Mouse (Mus musculus) liver, embryonic 16.5 days (tissue): ENCODE data around the gene Dclre1b. TPM values are rescaled to one million over a fixed set of nuclear protein-coding genes. Genes with fewer than 3 reads are reported as not detected.

Source experiments
- ATAC-seq: fragments of 200-750 bp; cut with Nextera tagmentation; 2 replicates; pipeline ENCODE4 v1.8.0; 2017; ENCODE audit warnings: low read depth, mild to moderate bottlenecking, moderate number of reproducible peaks, moderate library complexity
- H3K27ac ChIP-seq: fragments of 300-500 bp; sonication (generic); 2 replicates; pipeline ENCODE4 v1.5.1; 2014; ENCODE audit warnings: mild to moderate bottlenecking, low read length
- H3K27me3 ChIP-seq: fragments of 300-500 bp; sonication (generic); 2 replicates; pipeline ENCODE4 v1.6.1; 2014; ENCODE audit warnings: low read depth, low read length, mixed read lengths; ENCODE audit not compliant: control insufficient read depth, insufficient read depth
- H3K36me3 ChIP-seq: fragments of 300-500 bp; sonication (generic); 2 replicates; pipeline ENCODE4 v1.6.1; 2014; ENCODE audit warnings: mild to moderate bottlenecking; ENCODE audit not compliant: control insufficient read depth, insufficient read depth
- H3K4me1 ChIP-seq: fragments of 300-500 bp; sonication (generic); 2 replicates; pipeline ENCODE4 v1.6.1; 2014; ENCODE audit warnings: low read depth, low read length, mixed read lengths; ENCODE audit not compliant: control insufficient read depth
- H3K4me2 ChIP-seq: fragments of 300-500 bp; sonication (generic); 2 replicates; pipeline ENCODE4 v1.6.1; 2014; ENCODE audit warnings: low read depth, low read length, mixed read lengths
- H3K4me3 ChIP-seq: fragments of 300-500 bp; sonication (generic); 2 replicates; pipeline ENCODE4 v1.5.1; 2014; ENCODE audit warnings: low read depth, mild to moderate bottlenecking, low read length
- H3K9ac ChIP-seq: fragments of 300-500 bp; sonication (generic); 2 replicates; pipeline ENCODE4 v1.6.1; 2014; ENCODE audit warnings: low read depth, low read length
- H3K9me3 ChIP-seq: fragments of 300-500 bp; sonication (generic); replicated peaks from 2 replicates; pipeline ENCODE4 v1.6.1; 2016; ENCODE audit warnings: low read length; ENCODE audit not compliant: control insufficient read depth
- WGBS: fragments of 180-500 bp; shearing (Covaris S2); extraction: QIAGEN DNeasy Blood & Tissue Kit; methylation state at CpG from one replicate; pipeline ENCODE4 v1.1.7; 2014; ENCODE audit not compliant: insufficient replicate concordance; 5-methylcytosine and 5-hydroxymethylcytosine counted together
- polyA plus RNA-seq: library from polyadenylated mRNA; unstranded; fragments of >200 nt; fragmentation: Nextera tagmentation; extraction: Ambion mirVana; gene quantifications from 2 replicates; pipeline ENCODE4 v1.2.1, GENCODE M21; 2015

Dclre1b gene
- polyA plus RNA-seq, 1 experiment from 2014 or later, result 28.5 TPM

DNA sequence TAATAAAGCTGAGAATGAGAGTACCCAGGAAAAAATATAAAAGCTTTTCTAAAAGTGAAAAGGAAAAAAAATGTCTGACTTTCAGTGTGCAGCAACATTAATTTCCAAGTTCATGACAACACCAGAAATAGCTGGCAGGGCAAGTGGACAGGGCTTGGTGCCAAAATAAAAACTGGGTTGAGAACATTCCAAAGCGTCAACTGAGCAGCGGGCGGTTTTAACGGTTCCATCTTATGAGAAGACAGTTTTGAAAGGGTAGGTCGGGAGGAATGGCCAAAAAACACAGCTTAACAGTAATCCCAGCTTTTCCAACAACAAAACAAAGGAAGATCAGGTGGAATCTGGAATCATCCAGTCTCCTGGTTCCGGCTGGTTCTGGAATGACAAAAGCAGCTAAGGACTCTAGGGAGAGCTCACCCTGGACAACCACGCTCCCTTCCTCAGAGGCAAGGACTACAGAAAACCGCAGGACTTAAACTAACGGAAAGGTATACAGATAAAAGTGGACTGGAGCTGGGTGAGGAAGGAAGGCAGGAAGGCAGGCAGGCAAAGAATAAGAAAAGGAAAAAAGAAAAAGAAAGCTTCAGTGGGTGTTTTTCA is 37.6 kb downstream of the Dclre1b start:
- 70% methylated on average over 9 of the region's 9 CpGs for WGBS
- no peak overlapping the region for H3K27ac ChIP-seq
- H3K27me3 ChIP-seq, result no peaks in the 10 kb centered on the region
- H3K36me3 ChIP-seq, result peaks cover 67% of the 10 kb centered on the region
- peaks cover 2% of the 10 kb centered on the region for H3K4me1 ChIP-seq
- H3K9ac ChIP-seq, result no peak overlapping the region
- no peak overlapping the region for H3K4me2 ChIP-seq
- H3K4me3 ChIP-seq, result no peak overlapping the region
- no peak for ATAC-seq
- H3K9me3 ChIP-seq, result no peaks in the 10 kb centered on the region

DNA sequence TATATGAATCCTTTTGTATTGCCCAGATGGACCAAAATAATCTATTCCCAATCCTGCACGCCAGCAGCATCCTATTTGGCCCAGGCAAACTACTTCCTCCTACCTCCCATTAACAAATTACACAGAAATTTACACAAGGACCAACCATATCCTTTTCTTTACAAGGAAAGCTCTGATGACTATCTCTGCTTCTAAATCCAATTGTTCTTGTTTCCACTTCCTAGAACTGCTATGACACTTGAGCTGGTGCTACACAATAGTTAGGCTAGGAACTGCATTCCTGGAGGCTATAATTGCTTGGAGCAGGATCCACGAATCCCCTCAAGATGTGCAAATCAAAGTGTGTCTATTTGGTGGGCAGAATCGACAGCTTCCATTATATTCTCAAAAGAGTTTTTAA is 42.5 kb downstream of the Dclre1b start:
- no peak for ATAC-seq
- no peak overlapping the region for H3K9ac ChIP-seq
- no peaks in the 10 kb centered on the region for H3K27me3 ChIP-seq
- H3K9me3 ChIP-seq, result no peaks in the 10 kb centered on the region
- H3K27ac ChIP-seq, result no peak overlapping the region
- no peaks in the 10 kb centered on the region for H3K4me1 ChIP-seq
- no peak overlapping the region for H3K4me2 ChIP-seq
- H3K4me3 ChIP-seq, result no peak overlapping the region
- WGBS, result 79% methylated on average over 3 of the region's 3 CpGs
- H3K36me3 ChIP-seq, result peaks cover 77% of the 10 kb centered on the region

DNA sequence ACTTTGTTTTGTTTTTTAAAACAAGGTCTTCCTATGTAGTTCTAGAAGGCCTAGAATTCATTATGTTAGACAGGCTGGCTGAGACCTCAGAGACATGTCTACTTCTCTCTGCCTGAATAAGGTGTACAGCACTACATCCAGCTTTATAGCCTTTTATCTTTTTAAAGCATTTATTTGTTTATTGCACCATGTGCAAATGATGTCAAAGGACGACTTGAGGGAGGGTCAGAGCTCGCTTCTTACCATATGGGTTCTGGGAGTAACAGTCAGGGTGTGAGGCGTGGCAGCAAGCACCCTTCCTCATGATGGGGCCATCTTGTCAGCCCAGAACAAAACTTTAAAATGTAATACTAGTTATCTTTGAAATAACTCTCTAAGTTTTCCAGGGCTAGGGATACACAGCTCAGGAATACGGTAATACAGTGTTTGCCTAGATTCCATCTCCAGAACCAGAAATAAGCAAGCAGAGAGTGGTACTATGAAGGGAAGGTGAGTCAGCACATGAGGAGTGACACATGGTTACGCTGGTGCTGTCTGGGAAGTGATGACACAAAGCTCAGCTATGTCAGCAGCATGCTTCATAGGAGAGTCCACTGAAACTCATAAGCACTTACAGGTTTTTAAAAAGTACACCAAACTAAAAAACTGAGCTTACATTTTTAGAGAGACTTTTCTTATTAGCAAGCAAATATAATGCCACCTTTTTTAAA is 49.8 kb downstream of the Dclre1b start:
- Histone ChIP-seq H3K27ac (no peak overlapping the region), H3K36me3 (peaks cover 87% of the 10 kb centered on the region), H3K27me3 (no peaks in the 10 kb centered on the region), H3K9ac (no peak overlapping the region), H3K4me3 (no peak overlapping the region), H3K4me2 (no peak overlapping the region), H3K9me3 (no peaks in the 10 kb centered on the region), H3K4me1 (no peaks in the 10 kb centered on the region)
- WGBS, result 83% methylated on average over 5 of the region's 5 CpGs
- ATAC-seq, result no peak

DNA sequence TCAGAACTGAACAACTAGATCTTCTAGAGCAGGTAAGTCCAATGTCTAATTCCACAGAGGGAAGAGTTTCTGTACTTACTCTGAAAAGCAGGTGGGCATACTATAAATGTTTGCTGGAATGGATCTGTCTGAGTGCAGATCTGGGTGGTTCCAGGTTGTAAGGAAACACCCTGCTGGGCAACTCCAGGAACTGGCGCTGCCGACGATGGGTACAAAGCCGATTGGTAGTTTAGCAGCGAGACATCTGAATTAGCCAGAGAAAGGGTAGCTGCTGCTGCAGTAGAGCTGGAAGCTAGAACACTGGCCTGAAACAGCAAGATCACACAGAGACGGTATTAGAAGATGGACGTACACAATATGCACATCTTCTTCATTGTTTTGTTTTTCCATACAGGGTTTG is 50.8 kb downstream of the Dclre1b start:
- H3K9me3 ChIP-seq, result no peaks in the 10 kb centered on the region
- no peaks in the 10 kb centered on the region for H3K4me1 ChIP-seq
- H3K27me3 ChIP-seq, result no peaks in the 10 kb centered on the region
- no peak overlapping the region for H3K27ac ChIP-seq
- no peak for ATAC-seq
- WGBS, result 90% methylated on average over 7 of the region's 7 CpGs
- H3K36me3 ChIP-seq, result peaks cover 87% of the 10 kb centered on the region
- H3K4me3 ChIP-seq, result no peak overlapping the region
- no peak overlapping the region for H3K9ac ChIP-seq
- no peak overlapping the region for H3K4me2 ChIP-seq

GRCm38 (mm10) chr3:103756920-103757319 is 52.3 kb downstream of the Dclre1b start:
- no peak for ATAC-seq
- H3K9me3 ChIP-seq, result no peaks in the 10 kb centered on the region
- no peaks in the 10 kb centered on the region for H3K27me3 ChIP-seq
- H3K4me2 ChIP-seq, result no peak overlapping the region
- no peaks in the 10 kb centered on the region for H3K4me1 ChIP-seq
- H3K9ac ChIP-seq, result no peak overlapping the region
- H3K36me3 ChIP-seq, result peaks cover 87% of the 10 kb centered on the region
- H3K4me3 ChIP-seq, result no peak overlapping the region
- 93% methylated on average over 2 of the region's 2 CpGs for WGBS
- no peak overlapping the region for H3K27ac ChIP-seq

- Histone ChIP-seq H3K4me3 (no peak overlapping the region), H3K9ac (no peak overlapping the region), H3K9me3 (no peaks in the 10 kb centered on the region), H3K27ac (no peak overlapping the region), H3K4me2 (no peak overlapping the region), H3K36me3 (peaks cover 89% of the 10 kb centered on the region), H3K27me3 (no peaks in the 10 kb centered on the region), H3K4me1 (no peaks in the 10 kb centered on the region)
- ATAC-seq, result no peak
- WGBS, result 36% methylated on average over 3 of the region's 3 CpGs
These were observed 53.9 kb downstream of the Dclre1b start for GRCm38 (mm10) chr3:103755351-103755750.

DNA sequence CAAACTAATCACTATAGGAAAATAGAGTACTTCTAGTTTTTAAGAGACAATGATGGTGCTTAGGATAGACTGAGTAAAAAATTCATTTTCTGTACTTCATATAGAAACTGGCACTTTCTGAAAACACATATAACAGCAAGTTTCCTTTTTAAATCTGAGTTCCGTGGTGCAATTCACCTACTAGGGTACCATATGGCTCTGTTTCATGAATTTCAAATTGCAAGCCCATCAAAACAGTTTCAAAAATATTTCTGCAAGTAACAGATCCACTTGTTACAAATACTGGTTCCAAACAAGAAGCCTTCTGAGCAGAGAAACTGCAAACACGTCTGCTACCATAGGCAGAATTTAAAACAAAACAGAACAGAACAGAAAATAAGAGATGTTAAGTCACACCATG is 57.7 kb downstream of the Dclre1b start:
- no peak overlapping the region for H3K4me3 ChIP-seq
- no peak overlapping the region for H3K9ac ChIP-seq
- H3K27ac ChIP-seq, result no peak overlapping the region
- H3K4me1 ChIP-seq, result no peaks in the 10 kb centered on the region
- 86% methylated on average over 2 of the region's 2 CpGs for WGBS
- H3K27me3 ChIP-seq, result no peaks in the 10 kb centered on the region
- peaks cover 91% of the 10 kb centered on the region for H3K36me3 ChIP-seq
- ATAC-seq, result no peak
- no peaks in the 10 kb centered on the region for H3K9me3 ChIP-seq
- H3K4me2 ChIP-seq, result no peak overlapping the region

Other genes with a start within 250 kb of the Dclre1b start
- gene Syt6, start 234.2 kb downstream of the Dclre1b start, polyA plus RNA-seq, result 0.02 TPM in 1 of 2 replicates, not detected in the other
- 0.18 and 0.19 TPM in 2 replicates for gene Atg4a-ps, start 163.4 kb downstream of the Dclre1b start, polyA plus RNA-seq
- gene Olfml3, start 71.4 kb downstream of the Dclre1b start, polyA plus RNA-seq, result 1.8 and 2.0 TPM in 2 replicates
- not detected in 2 replicates for gene Gm10964, start 70.1 kb downstream of the Dclre1b start, polyA plus RNA-seq
- 15.3 and 16.4 TPM in 2 replicates for gene Hipk1, start 17.9 kb downstream of the Dclre1b start, polyA plus RNA-seq
- gene Ap4b1, start 76 bp upstream of the Dclre1b start, polyA plus RNA-seq, result 15.2 and 15.9 TPM in 2 replicates
- 0.70 and 1.1 TPM in 2 replicates for gene Gm43064, start 129 bp upstream of the Dclre1b start, polyA plus RNA-seq
- 1.5 and 1.7 TPM in 2 replicates for gene Bcl2l15, start 23.2 kb upstream of the Dclre1b start, polyA plus RNA-seq
- 3.0 and 3.8 TPM in 2 replicates for gene Ptpn22, start 50.4 kb upstream of the Dclre1b start, polyA plus RNA-seq
- gene Rsbn1, start 104.7 kb upstream of the Dclre1b start, polyA plus RNA-seq, result 3.1 and 3.2 TPM in 2 replicates
- 3.4 and 4.0 TPM in 2 replicates for gene Phtf1, start 158.7 kb upstream of the Dclre1b start, polyA plus RNA-seq